Mouse (Mus musculus) heart, postnatal 0 days (tissue): ENCODE results near the gene Slc43a2. TPM values are rescaled to one million over a fixed set of nuclear protein-coding genes. Genes with fewer than 3 reads are reported as not detected.

Experiments
- ATAC-seq: fragments of 200-750 bp; cut with Nextera tagmentation; 2 replicates; pipeline ENCODE4 v1.8.0; 2017; ENCODE audit warnings: low read depth, moderate number of reproducible peaks, moderate library complexity; ENCODE audit not compliant: insufficient read depth
- DNase-seq: peaks from one replicate; pipeline ENCODE4 v3.0.0-alpha.2; 2016; ENCODE audit warnings: low spot score
- H3K27ac ChIP-seq: fragments of 300-500 bp; sonication (generic); 2 replicates; pipeline ENCODE4 v1.5.1; 2014; ENCODE audit warnings: low read depth, mild to moderate bottlenecking
- H3K27me3 ChIP-seq: fragments of 300-500 bp; sonication (generic); 2 replicates; pipeline ENCODE4 v1.6.1; 2014; ENCODE audit warnings: low read length, mixed read lengths; ENCODE audit not compliant: control insufficient read depth, insufficient read depth
- H3K36me3 ChIP-seq: fragments of 300-500 bp; sonication (generic); replicated peaks from 2 replicates; pipeline ENCODE4 v1.6.1; 2014; ENCODE audit warnings: low read length, mixed read lengths; ENCODE audit not compliant: control insufficient read depth, insufficient read depth
- H3K4me1 ChIP-seq: fragments of 300-500 bp; sonication (generic); 2 replicates; pipeline ENCODE4 v1.6.1; 2014; ENCODE audit warnings: antibody characterized with exemption; ENCODE audit not compliant: control insufficient read depth, insufficient read depth
- H3K4me2 ChIP-seq: fragments of 300-500 bp; sonication (generic); 2 replicates; pipeline ENCODE4 v1.6.1; 2014; ENCODE audit warnings: low read depth, mild to moderate bottlenecking, low read length, moderate library complexity
- H3K4me3 ChIP-seq: fragments of 300-500 bp; sonication (generic); 2 replicates; pipeline ENCODE4 v1.5.1; 2014; ENCODE audit warnings: low read depth, low read length
- H3K9ac ChIP-seq: fragments of 300-500 bp; sonication (generic); replicated peaks from 2 replicates; pipeline ENCODE4 v1.6.1; 2014; ENCODE audit warnings: low read depth, low read length, mixed read lengths
- H3K9me3 ChIP-seq: fragments of 300-500 bp; sonication (generic); replicated peaks from 2 replicates; pipeline ENCODE4 v1.6.1; 2016; ENCODE audit warnings: low read length; ENCODE audit not compliant: control insufficient read depth
- CTCF ChIP-seq: IDR thresholded peaks from 2 replicates; pipeline ENCODE4 v1.5.1; 2016; ENCODE audit warnings: antibody characterized with exemption, control low read depth, low read depth
- EP300 ChIP-seq: IDR thresholded peaks from 2 replicates; pipeline ENCODE4 v1.6.1; 2016; ENCODE audit warnings: antibody characterized with exemption, low read depth
- WGBS: fragments of 180-500 bp; shearing (Covaris S2); extraction: QIAGEN DNeasy Blood & Tissue Kit; methylation state at CpG from one replicate; pipeline ENCODE4 v1.1.7; 2014; 5-methylcytosine and 5-hydroxymethylcytosine counted together
- polyA plus RNA-seq: library from polyadenylated mRNA; unstranded; fragments of >200 nt; fragmentation: Nextera tagmentation; extraction: Ambion mirVana; gene quantifications from 2 replicates; pipeline ENCODE4 v1.2.1, GENCODE M21; 2015
- total RNA-seq: library from RNA; depleted of rRNA; stranded (reverse); fragments of >200 nt; gene quantifications from 2 replicates; pipeline ENCODE4 v1.2.3, GENCODE M21; 2014; ENCODE audit warnings: low replicate concordance

Gene Slc43a2
- total and polyA plus RNA-seq, 2 experiments from 2014 or later = 3.6 to 4.8 TPM

GRCm38 (mm10) chr11:75535106-75535795, 3.8 kb downstream of the Slc43a2 start:
- no peaks in the 10 kb centered on the region for H3K27me3 ChIP-seq
- TF ChIP-seq CTCF = no peak
- TF ChIP-seq EP300 = no peak
- H3K4me3 ChIP-seq = no peak overlapping the region
- H3K9me3 ChIP-seq = no peaks in the 10 kb centered on the region
- DNase-seq = no peak
- H3K4me2 ChIP-seq = peak overlapping the region; percentile 24; the same call in 1 of the 2 replicates
- H3K36me3 ChIP-seq = no peaks in the 10 kb centered on the region
- peak overlapping the region; percentile 22; the same call in 1 of the 2 replicates for H3K27ac ChIP-seq
- ATAC-seq = no peak
- 38% methylated on average over 13 of the region's 13 CpGs for WGBS
- H3K4me1 ChIP-seq = peaks cover 24% of the 10 kb centered on the region
- no peak overlapping the region for H3K9ac ChIP-seq

DNA sequence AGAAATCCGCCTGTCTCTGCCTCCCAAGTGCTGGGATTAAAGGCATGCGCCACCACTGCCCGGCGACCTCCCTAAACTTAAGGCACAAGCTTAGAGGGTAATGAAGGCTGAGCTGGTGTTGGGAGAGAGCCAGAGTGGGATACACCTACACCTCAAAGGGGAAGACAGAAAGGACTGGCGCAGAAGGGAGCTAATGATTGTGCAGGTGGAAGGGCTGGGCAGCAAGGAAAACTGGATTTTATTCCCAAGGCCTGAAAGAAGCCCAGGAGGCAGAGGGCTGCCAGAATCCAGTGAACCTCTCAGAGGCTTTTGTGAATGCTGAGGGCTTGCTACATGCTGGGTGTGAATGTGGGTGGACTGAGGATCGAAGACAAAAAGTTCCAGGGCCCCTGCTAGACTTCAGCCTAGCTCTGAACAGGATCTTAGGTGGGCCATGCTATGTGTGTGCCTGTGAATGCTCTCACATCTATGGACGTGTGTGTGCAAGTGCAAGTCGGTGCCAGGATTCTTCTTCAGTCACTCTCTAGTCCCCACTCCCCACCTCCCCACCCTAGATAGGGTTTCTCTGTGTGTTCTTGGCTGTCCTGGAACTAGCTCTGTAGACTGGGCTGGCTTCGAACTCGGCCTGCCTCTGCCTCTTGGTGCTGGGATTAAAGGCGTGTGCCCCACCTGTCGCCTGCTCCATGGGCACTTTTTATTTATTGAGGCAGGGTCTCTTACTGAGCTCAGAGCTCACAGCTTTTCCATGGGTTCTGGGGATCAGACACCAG, 4.9 kb downstream of the Slc43a2 start:
- ATAC-seq = no peak

GRCm38 (mm10) chr11:75537025-75537414, 5.5 kb downstream of the Slc43a2 start:
- no peak overlapping the region for H3K4me2 ChIP-seq
- no peaks in the 10 kb centered on the region for H3K9me3 ChIP-seq
- H3K4me1 ChIP-seq = peaks cover 30% of the 10 kb centered on the region
- H3K27me3 ChIP-seq = no peaks in the 10 kb centered on the region
- TF ChIP-seq CTCF = no peak
- no peak for TF ChIP-seq EP300
- no peaks in the 10 kb centered on the region for H3K36me3 ChIP-seq
- ATAC-seq (no peak), DNase-seq (no peak)
- WGBS = 81% methylated on average over 8 of the region's 8 CpGs
- no peak overlapping the region for H3K4me3 ChIP-seq
- H3K27ac ChIP-seq = peak overlapping the region; percentile 74; the same call in 1 of the 2 replicates
- no peak overlapping the region for H3K9ac ChIP-seq

More for the DNA sequence above, 4.9 kb downstream of the Slc43a2 start:
- H3K27me3 ChIP-seq = no peaks in the 10 kb centered on the region
- TF ChIP-seq EP300 = no peak
- TF ChIP-seq CTCF = no peak
- peak overlapping the region; percentile 74; the same call in 1 of the 2 replicates for H3K27ac ChIP-seq
- H3K36me3 ChIP-seq = no peaks in the 10 kb centered on the region
- H3K9ac ChIP-seq = no peak overlapping the region
- DNase-seq = no peak
- WGBS = 92% methylated on average over 12 of the region's 12 CpGs
- H3K4me1 ChIP-seq = peaks cover 30% of the 10 kb centered on the region
- H3K4me3 ChIP-seq = no peak overlapping the region
- H3K9me3 ChIP-seq = no peaks in the 10 kb centered on the region
- H3K4me2 ChIP-seq = no peak overlapping the region

- ATAC-seq (peak; percentile 70), DNase-seq (no peak)
- 55% methylated on average over 11 of the region's 11 CpGs for WGBS
- H3K4me3 ChIP-seq = no peak overlapping the region
- no peak overlapping the region for H3K9ac ChIP-seq
- H3K9me3 ChIP-seq = no peaks in the 10 kb centered on the region
- H3K4me1 ChIP-seq = peaks cover 25% of the 10 kb centered on the region
- no peaks in the 10 kb centered on the region for H3K36me3 ChIP-seq
- TF ChIP-seq CTCF (peak; percentile 19), EP300 (no peak)
- H3K27ac ChIP-seq = peak overlapping the region; percentile 74
- peak overlapping the region; percentile 22; the same call in 1 of the 2 replicates for H3K4me2 ChIP-seq
- no peaks in the 10 kb centered on the region for H3K27me3 ChIP-seq
These were observed 6.1 kb downstream of the Slc43a2 start for GRCm38 (mm10) chr11:75537491-75538183.

DNA sequence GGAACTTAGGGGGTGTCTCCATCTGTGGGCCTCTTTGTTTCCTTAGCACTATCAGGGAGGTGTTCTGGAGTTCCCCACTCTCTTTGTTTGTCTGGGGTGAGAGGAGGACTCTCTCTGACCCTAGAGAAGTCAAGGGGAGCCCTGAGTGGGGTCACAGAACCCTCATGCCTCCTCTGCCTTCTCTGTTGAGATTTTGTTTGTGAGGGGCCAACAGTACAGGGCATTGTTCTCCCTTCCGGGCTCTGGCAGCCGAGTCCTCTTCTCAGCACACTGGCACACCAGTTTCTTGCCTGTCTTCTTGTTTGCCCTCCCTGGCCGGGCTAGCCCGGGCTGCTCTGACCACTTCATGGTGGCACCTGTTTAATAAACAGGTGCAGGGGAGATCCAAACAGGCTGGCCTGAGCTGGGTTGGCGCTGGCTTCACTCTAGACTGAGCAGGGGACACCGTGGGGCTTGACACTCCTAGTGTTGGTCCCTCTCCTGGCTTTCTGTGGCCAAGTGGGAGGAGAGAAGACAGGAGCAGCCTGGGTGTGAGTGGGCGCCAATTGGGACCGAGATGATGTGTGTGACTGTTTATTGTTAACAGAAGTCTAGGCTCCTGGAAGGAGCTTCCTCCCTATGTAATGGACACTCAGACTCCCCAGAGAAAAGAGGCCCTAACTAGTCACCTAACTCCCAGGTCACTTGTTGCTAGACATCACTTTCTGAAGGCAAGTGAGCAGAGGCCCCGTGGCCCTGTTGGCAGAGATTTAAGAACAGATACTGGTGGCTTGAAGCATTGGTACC, 6.9 kb downstream of the Slc43a2 start:
- Histone ChIP-seq H3K4me2 (peak overlapping the region; percentile 22; the same call in 1 of the 2 replicates), H3K9ac (no peak overlapping the region), H3K27me3 (no peaks in the 10 kb centered on the region), H3K4me3 (no peak overlapping the region), H3K9me3 (no peaks in the 10 kb centered on the region), H3K4me1 (peaks cover 24% of the 10 kb centered on the region), H3K36me3 (no peaks in the 10 kb centered on the region), H3K27ac (peak overlapping the region; percentile 74)
- DNase-seq (no peak), ATAC-seq (no peak)
- WGBS = 64% methylated on average over 9 of the region's 9 CpGs
- TF ChIP-seq CTCF (no peak), EP300 (no peak)
